In genomic region chr13:21199046-21200028, GRCm38 (mm10) we compare ENCODE assay signal across 8 mouse cellular contexts. TPM values are rescaled to one million over a fixed set of nuclear protein-coding genes. Genes with fewer than 3 reads are reported as not detected.
DNase-seq lines count a peak whose midpoint lies in the region; ATAC-seq and TF ChIP-seq lines count a peak whose summit lies in the region.

No protein-coding gene starts in this region.

- peak; percentile 78 for ATAC-seq in lung, embryonic 14.5 days (ENCODE audit: insufficient read depth)
- peak; percentile 47 for ATAC-seq in forebrain, embryonic 16.5 days
- peak; percentile 56; the same call in 1 of the 2 replicates for ATAC-seq in stomach, embryonic 14.5 days (ENCODE audit: insufficient number of reproducible peaks, insufficient read depth, low FRiP score, low read depth)
- ATAC-seq in frontal cortex, adult (ENCODE audit: low TSS enrichment), result no peak; the same call in 1 of the 2 replicates

- peaks cover 11% of the 10 kb centered on the region; the same call in 1 of the 2 replicates for H3K36me3 ChIP-seq in lung, embryonic 14.5 days (ENCODE audit: insufficient read depth)
- no peaks in the 10 kb centered on the region for H3K36me3 ChIP-seq in forebrain, embryonic 16.5 days (ENCODE audit: control insufficient read depth, insufficient read depth)
- H3K36me3 ChIP-seq in liver, adult 2 months (ENCODE audit: control insufficient read depth, insufficient read depth, low read length), result no peaks in the 10 kb centered on the region
- H3K36me3 ChIP-seq in stomach, embryonic 14.5 days (ENCODE audit: control insufficient read depth, insufficient read depth, low read length), result peaks cover 8% of the 10 kb centered on the region; the same call in 1 of the 2 replicates

- WGBS in lung, embryonic 14.5 days, result 3% methylated on average over 17 of the region's 17 CpGs
- 3% methylated on average over 17 of the region's 17 CpGs for WGBS in forebrain, embryonic 16.5 days
- WGBS in liver, adult 2 months, result 5% methylated on average over 17 of the region's 17 CpGs
- 4% methylated on average over 17 of the region's 17 CpGs for WGBS in stomach, embryonic 14.5 days

- H3K4me3 ChIP-seq in lung, embryonic 14.5 days (ENCODE audit: low read depth, low read length), result peak overlapping the region; percentile 67
- H3K4me3 ChIP-seq in brown adipose tissue, adult 24 weeks (ENCODE audit: insufficient read depth, low read depth, low read length), result peak overlapping the region; percentile 100
- H3K4me3 ChIP-seq in forebrain, embryonic 16.5 days (replicated peaks; ENCODE audit: low read length), result peak overlapping the region; percentile 91
- peak overlapping the region; percentile 53 for H3K4me3 ChIP-seq in liver, adult 2 months (ENCODE audit: insufficient read depth, low read depth, low read length)
- H3K4me3 ChIP-seq in stomach, embryonic 14.5 days (ENCODE audit: low read depth, low read length), result peak overlapping the region; percentile 64

- TF ChIP-seq POLR2A in liver, adult 2 months (IDR thresholded peaks at IDR 0.05; ENCODE audit: extremely low read depth, insufficient read depth, low read length), result no peak

- H3K4me1 ChIP-seq in lung, embryonic 14.5 days (ENCODE audit: insufficient read depth), result no peaks in the 10 kb centered on the region; the same call in 1 of the 2 replicates
- no peaks in the 10 kb centered on the region for H3K4me1 ChIP-seq in brown adipose tissue, adult 24 weeks (ENCODE audit: control insufficient read depth, insufficient read depth, insufficient read length, low read length)
- H3K4me1 ChIP-seq in forebrain, embryonic 16.5 days (replicated peaks; ENCODE audit: control insufficient read depth, insufficient read depth, low read length), result 0 out of 2 replicates have a peak, but pooled peaks cover 3% of the 10 kb centered on the region
- H3K4me1 ChIP-seq in liver, adult 2 months (ENCODE audit: control insufficient read depth, insufficient read depth, low read length), result no peaks in the 10 kb centered on the region
- H3K4me1 ChIP-seq in stomach, embryonic 14.5 days (ENCODE audit: control insufficient read depth, insufficient read depth, low read length), result peaks cover 8% of the 10 kb centered on the region; the same call in 1 of the 2 replicates

- H3K4me2 ChIP-seq in lung, embryonic 14.5 days, result peak overlapping the region; percentile 62
- H3K4me2 ChIP-seq in forebrain, embryonic 16.5 days (ENCODE audit: low read length), result peak overlapping the region; percentile 81
- peak overlapping the region; percentile 43 for H3K4me2 ChIP-seq in stomach, embryonic 14.5 days (replicated peaks; ENCODE audit: low read depth, low read length)

- no peak for TF ChIP-seq CTCF in lung, embryonic 14.5 days (IDR thresholded peaks at IDR 0.05; ENCODE audit: low read depth)
- TF ChIP-seq CTCF in liver, adult 2 months (IDR thresholded peaks at IDR 0.05; ENCODE audit: low read depth, low read length), result no peak

- H3K27ac ChIP-seq in lung, embryonic 14.5 days (ENCODE audit: low read depth), result peak overlapping the region; percentile 88
- peak overlapping the region; percentile 39 for H3K27ac ChIP-seq in brown adipose tissue, adult 24 weeks (replicated peaks; ENCODE audit: low read depth, low read length)
- H3K27ac ChIP-seq in forebrain, embryonic 16.5 days (ENCODE audit: low read length), result peak overlapping the region; percentile 44
- H3K27ac ChIP-seq in liver, adult 2 months (replicated peaks; ENCODE audit: insufficient read depth, low read depth, low read length), result no peak overlapping the region
- peak overlapping the region; percentile 69; the same call in 1 of the 2 replicates for H3K27ac ChIP-seq in stomach, embryonic 14.5 days (ENCODE audit: low read length)

- DNase-seq in lung, embryonic 14.5 days, result peak; percentile 33
- DNase-seq in lung, postnatal 36 days, result no peak
- no peak for DNase-seq in liver, adult 2 months (ENCODE audit: extremely low read depth, low read depth, low spot score)
- no peak for DNase-seq in kidney, postnatal 10 days

- H3K79me2 ChIP-seq in liver, adult 2 months (ENCODE audit: control insufficient read depth, insufficient read depth, low read length), result no peaks in the 10 kb centered on the region

- no peaks in the 10 kb centered on the region for H3K27me3 ChIP-seq in lung, embryonic 14.5 days (ENCODE audit: insufficient read depth, low read length)
- no peaks in the 10 kb centered on the region for H3K27me3 ChIP-seq in forebrain, embryonic 16.5 days (replicated peaks; ENCODE audit: control insufficient read depth, insufficient read depth, low read length)
- no peaks in the 10 kb centered on the region for H3K27me3 ChIP-seq in liver, adult 2 months (ENCODE audit: control insufficient read depth, insufficient read depth, low read length)
- no peaks in the 10 kb centered on the region for H3K27me3 ChIP-seq in stomach, embryonic 14.5 days (ENCODE audit: control insufficient read depth, insufficient read depth, low read length)

- peak overlapping the region; percentile 64 for H3K9ac ChIP-seq in lung, embryonic 14.5 days
- H3K9ac ChIP-seq in forebrain, embryonic 16.5 days (replicated peaks; ENCODE audit: low read depth, low read length), result peak overlapping the region; percentile 54
- peak overlapping the region; percentile 55 for H3K9ac ChIP-seq in liver, adult 2 months (ENCODE audit: low read depth, low read length)
- H3K9ac ChIP-seq in stomach, embryonic 14.5 days (replicated peaks; ENCODE audit: low read depth, low read length), result peak overlapping the region; percentile 67; the same call in 1 of the 2 replicates

- H3K9me3 ChIP-seq in lung, embryonic 14.5 days (ENCODE audit: low read depth, low read length), result no peaks in the 10 kb centered on the region
- no peaks in the 10 kb centered on the region for H3K9me3 ChIP-seq in forebrain, embryonic 16.5 days (ENCODE audit: control insufficient read depth, low read length)
- no peaks in the 10 kb centered on the region for H3K9me3 ChIP-seq in stomach, embryonic 14.5 days (ENCODE audit: control insufficient read depth, low read depth, low read length)

RNA-seq across cellular contexts. Expression of gene Trim27, which starts 20.1 kb away (rescaled TPM):
- polyA plus RNA-seq in lung, embryonic 14.5 days (2014; fragmentation: Nextera tagmentation; extraction: Ambion mirVana), result 158 and 173 TPM in 2 replicates
- polyA plus RNA-seq in brown adipose tissue, adult 24 weeks (2012; ENCODE audit: insufficient read depth, insufficient read length, missing spikeins), result 9.1 and 14.4 TPM in 2 replicates
- polyA plus RNA-seq in forebrain, embryonic 16.5 days (2015; fragmentation: Nextera tagmentation; extraction: Ambion mirVana), result 89.7 and 96.6 TPM in 2 replicates
- 9.4 and 16.4 TPM in 2 replicates for total RNA-seq in liver, adult 2 months (2014; rRNA removed)
- polyA plus RNA-seq in liver, adult 2 months (2012; rRNA removed), result 33.9 and 39.5 TPM in 2 replicates
- polyA plus RNA-seq in stomach, embryonic 14.5 days (2014; fragmentation: Nextera tagmentation; extraction: Ambion mirVana), result 123 and 128 TPM in 2 replicates

RNA-seq across cellular contexts. Expression of gene Olfr1368, which starts 53.7 kb away (rescaled TPM):
- not detected in 2 replicates for polyA plus RNA-seq in lung, embryonic 14.5 days (2014; fragmentation: Nextera tagmentation; extraction: Ambion mirVana)
- polyA plus RNA-seq in brown adipose tissue, adult 24 weeks (2012; ENCODE audit: insufficient read depth, insufficient read length, missing spikeins), result not detected in 2 replicates
- not detected in 2 replicates for polyA plus RNA-seq in forebrain, embryonic 16.5 days (2015; fragmentation: Nextera tagmentation; extraction: Ambion mirVana)
- not detected in 2 replicates for total RNA-seq in liver, adult 2 months (2014; rRNA removed)
- polyA plus RNA-seq in liver, adult 2 months (2012; rRNA removed), result not detected in 2 replicates
- not detected in 2 replicates for polyA plus RNA-seq in stomach, embryonic 14.5 days (2014; fragmentation: Nextera tagmentation; extraction: Ambion mirVana)
